Mouse (Mus musculus): ENCODE results near the gene Dnajb4. TPM values are rescaled to one million over a fixed set of nuclear protein-coding genes. Genes with fewer than 3 reads are reported as not detected.

Dnajb4 gene
- polyA plus RNA-seq, 1 experiment from 2014 or later = 25.9 TPM

- Histone ChIP-seq H3K9me3 (ENCODE audit: low read length) (no peaks in the 10 kb centered on the region), H3K4me3 (ENCODE audit: low read depth, low read length) (no peak overlapping the region), H3K4me2 (ENCODE audit: low read depth, low read length) (no peak overlapping the region), H3K27me3 (ENCODE audit: insufficient read depth, low read length) (peaks cover 2% of the 10 kb centered on the region; the same call in 1 of the 2 replicates), H3K4me1 (ENCODE audit: insufficient read depth) (peaks cover 8% of the 10 kb centered on the region; the same call in 1 of the 2 replicates), H3K36me3 (replicated peaks; ENCODE audit: insufficient read depth, low read length) (no peaks in the 10 kb centered on the region), H3K9ac (replicated peaks) (no peak overlapping the region), H3K27ac (ENCODE audit: low read depth) (no peak overlapping the region)
- DNase-seq (no peak), ATAC-seq (no peak)
- 71% methylated on average over 7 of the region's 7 CpGs for WGBS (ENCODE audit: insufficient replicate concordance)
- TF ChIP-seq CTCF (IDR thresholded peaks at IDR 0.05; ENCODE audit: low read depth) = no peak
- TF ChIP-seq EP300 (IDR thresholded peaks at IDR 0.05; ENCODE audit: low read depth) = no peak
Measured at GRCm38 (mm10) chr3:152172322-152172935, 37.7 kb downstream of the Dnajb4 start.

GRCm38 (mm10) chr3:152171862-152172261, 38.2 kb downstream of the Dnajb4 start:
- Histone ChIP-seq H3K4me2 (ENCODE audit: low read depth, low read length) (no peak overlapping the region), H3K4me3 (ENCODE audit: low read depth, low read length) (no peak overlapping the region), H3K27ac (ENCODE audit: low read depth) (no peak overlapping the region), H3K4me1 (ENCODE audit: insufficient read depth) (peaks cover 8% of the 10 kb centered on the region; the same call in 1 of the 2 replicates), H3K27me3 (ENCODE audit: insufficient read depth, low read length) (peaks cover 8% of the 10 kb centered on the region), H3K9ac (replicated peaks) (no peak overlapping the region), H3K9me3 (ENCODE audit: low read length) (no peaks in the 10 kb centered on the region), H3K36me3 (replicated peaks; ENCODE audit: insufficient read depth, low read length) (no peaks in the 10 kb centered on the region)
- ATAC-seq (no peak), DNase-seq (no peak)
- peak; percentile 15; the same call in 1 of the 2 replicates for TF ChIP-seq CTCF (IDR thresholded peaks at IDR 0.05; ENCODE audit: low read depth)
- no peak for TF ChIP-seq EP300 (IDR thresholded peaks at IDR 0.05; ENCODE audit: low read depth)
- WGBS (ENCODE audit: insufficient replicate concordance) = 51% methylated on average over 7 of the region's 7 CpGs

DNA sequence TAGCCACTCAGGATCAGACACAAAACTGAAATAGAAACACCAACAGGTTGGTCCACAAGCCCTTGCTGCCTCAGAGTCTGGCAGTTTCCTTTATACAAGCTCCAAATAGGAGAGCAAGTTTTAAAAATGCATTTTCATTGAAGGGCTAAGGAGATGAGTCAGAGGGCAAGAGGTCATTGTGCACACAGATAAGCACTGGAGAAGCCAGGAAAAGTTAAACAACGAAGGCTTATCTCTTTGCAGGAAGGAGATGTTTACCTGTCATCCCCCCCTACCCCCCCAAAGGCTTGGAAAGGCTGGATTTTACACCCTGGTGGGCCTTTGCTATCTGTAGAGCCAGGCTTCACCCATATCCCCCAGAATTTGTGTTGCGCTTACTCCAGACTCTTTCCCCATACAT, 38.9 kb downstream of the Dnajb4 start:
- DNase-seq (no peak), ATAC-seq (no peak)
- H3K4me1 ChIP-seq (ENCODE audit: insufficient read depth) = peaks cover 8% of the 10 kb centered on the region; the same call in 1 of the 2 replicates
- H3K9ac ChIP-seq (replicated peaks) = no peak overlapping the region
- TF ChIP-seq EP300 (IDR thresholded peaks at IDR 0.05; ENCODE audit: low read depth) (no peak), CTCF (IDR thresholded peaks at IDR 0.05; ENCODE audit: low read depth) (no peak)
- H3K27me3 ChIP-seq (ENCODE audit: insufficient read depth, low read length) = peaks cover 11% of the 10 kb centered on the region
- H3K9me3 ChIP-seq (ENCODE audit: low read length) = no peaks in the 10 kb centered on the region
- H3K27ac ChIP-seq (ENCODE audit: low read depth) = no peak overlapping the region
- no peak overlapping the region for H3K4me2 ChIP-seq (ENCODE audit: low read depth, low read length)
- no peaks in the 10 kb centered on the region for H3K36me3 ChIP-seq (replicated peaks; ENCODE audit: insufficient read depth, low read length)
- WGBS (ENCODE audit: insufficient replicate concordance) = 44% methylated on average over 2 of the region's 2 CpGs
- H3K4me3 ChIP-seq (ENCODE audit: low read depth, low read length) = no peak overlapping the region

DNA sequence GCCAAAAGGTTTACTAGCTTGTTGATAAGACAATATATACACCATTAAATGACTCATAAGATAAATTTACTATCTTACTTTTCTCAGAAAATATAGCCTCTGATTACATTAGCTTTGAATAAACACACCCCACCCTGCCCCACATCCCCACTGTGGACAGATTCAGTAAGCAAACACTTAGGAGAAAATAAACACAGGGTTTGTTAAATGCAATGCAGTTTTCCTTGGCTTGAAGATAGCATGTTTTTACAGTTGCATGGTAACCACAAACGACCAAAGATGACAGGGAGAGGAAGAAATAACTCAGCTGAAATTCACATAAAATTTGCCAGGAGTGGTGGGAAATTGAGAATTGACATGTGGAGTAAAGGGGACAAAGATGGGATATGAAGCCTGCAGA, 39.7 kb downstream of the Dnajb4 start:
- peaks cover 19% of the 10 kb centered on the region for H3K27me3 ChIP-seq (ENCODE audit: insufficient read depth, low read length)
- H3K4me2 ChIP-seq (ENCODE audit: low read depth, low read length) = no peak overlapping the region
- DNase-seq (no peak), ATAC-seq (no peak)
- no peak overlapping the region for H3K9ac ChIP-seq (replicated peaks)
- TF ChIP-seq EP300 (IDR thresholded peaks at IDR 0.05; ENCODE audit: low read depth) = no peak
- TF ChIP-seq CTCF (IDR thresholded peaks at IDR 0.05; ENCODE audit: low read depth) = no peak
- peaks cover 10% of the 10 kb centered on the region; the same call in 1 of the 2 replicates for H3K4me1 ChIP-seq (ENCODE audit: insufficient read depth)
- no peaks in the 10 kb centered on the region for H3K9me3 ChIP-seq (ENCODE audit: low read length)
- H3K36me3 ChIP-seq (replicated peaks; ENCODE audit: insufficient read depth, low read length) = no peaks in the 10 kb centered on the region
- 13% methylated on average over 1 of the region's 1 CpGs for WGBS (ENCODE audit: insufficient replicate concordance)
- H3K27ac ChIP-seq (ENCODE audit: low read depth) = no peak overlapping the region
- no peak overlapping the region for H3K4me3 ChIP-seq (ENCODE audit: low read depth, low read length)

DNA sequence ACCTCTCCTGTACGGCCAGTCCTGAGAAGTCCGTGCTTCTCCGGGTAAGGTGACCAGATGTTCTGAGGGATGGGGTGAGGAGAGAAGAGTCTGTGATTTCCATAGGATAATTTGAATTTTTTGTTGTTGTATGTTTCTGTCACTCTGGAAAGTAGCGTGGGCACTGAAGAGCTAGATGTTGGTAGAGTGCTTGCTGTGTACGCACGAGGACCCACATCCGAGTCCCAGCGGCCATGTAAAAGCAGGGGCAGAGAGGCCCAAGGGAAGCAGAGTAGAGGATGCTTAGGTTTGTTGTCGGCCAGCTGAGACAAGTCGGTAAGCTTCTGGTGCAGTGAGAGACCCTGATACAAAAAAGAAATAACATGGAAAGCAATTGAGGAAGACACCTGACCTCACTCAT, 42.1 kb downstream of the Dnajb4 start:
- H3K9me3 ChIP-seq (ENCODE audit: low read length) = no peaks in the 10 kb centered on the region
- H3K4me1 ChIP-seq (ENCODE audit: insufficient read depth) = peaks cover 10% of the 10 kb centered on the region; the same call in 1 of the 2 replicates
- TF ChIP-seq CTCF (IDR thresholded peaks at IDR 0.05; ENCODE audit: low read depth) = no peak
- ATAC-seq (no peak), DNase-seq (no peak)
- H3K4me3 ChIP-seq (ENCODE audit: low read depth, low read length) = no peak overlapping the region
- no peak overlapping the region for H3K9ac ChIP-seq (replicated peaks)
- no peak overlapping the region for H3K4me2 ChIP-seq (ENCODE audit: low read depth, low read length)
- H3K27me3 ChIP-seq (ENCODE audit: insufficient read depth, low read length) = peaks cover 29% of the 10 kb centered on the region
- 88% methylated on average over 10 of the region's 10 CpGs for WGBS (ENCODE audit: insufficient replicate concordance)
- no peak overlapping the region for H3K27ac ChIP-seq (ENCODE audit: low read depth)
- no peaks in the 10 kb centered on the region for H3K36me3 ChIP-seq (replicated peaks; ENCODE audit: insufficient read depth, low read length)

- no peak overlapping the region for H3K27ac ChIP-seq (ENCODE audit: low read depth)
- 25% methylated on average over 29 of the region's 29 CpGs for WGBS (ENCODE audit: insufficient replicate concordance)
- H3K4me1 ChIP-seq (ENCODE audit: insufficient read depth) = peaks cover 10% of the 10 kb centered on the region; the same call in 1 of the 2 replicates
- H3K27me3 ChIP-seq (ENCODE audit: insufficient read depth, low read length) = peaks cover 29% of the 10 kb centered on the region
- TF ChIP-seq EP300 (IDR thresholded peaks at IDR 0.05; ENCODE audit: low read depth) (no peak), CTCF (IDR thresholded peaks at IDR 0.05; ENCODE audit: low read depth) (no peak)
- H3K4me2 ChIP-seq (ENCODE audit: low read depth, low read length) = no peak overlapping the region; the same call in 1 of the 2 replicates
- H3K4me3 ChIP-seq (ENCODE audit: low read depth, low read length) = no peak overlapping the region
- H3K9me3 ChIP-seq (ENCODE audit: low read length) = no peaks in the 10 kb centered on the region
- no peaks in the 10 kb centered on the region for H3K36me3 ChIP-seq (replicated peaks; ENCODE audit: insufficient read depth, low read length)
- no peak overlapping the region for H3K9ac ChIP-seq (replicated peaks)
- ATAC-seq (no peak), DNase-seq (no peak)
Measured at GRCm38 (mm10) chr3:152166699-152167451, 43.2 kb downstream of the Dnajb4 start.

Measured in liver, postnatal 0 days (tissue).